Mouse (Mus musculus) embryonic facial prominence, embryonic 13.5 days (tissue): ENCODE data around the gene Uba3. TPM values are rescaled to one million over a fixed set of nuclear protein-coding genes. Genes with fewer than 3 reads are reported as not detected.

Experiments
- ATAC-seq: fragments of 200-750 bp; cut with Nextera tagmentation; 2 replicates; pipeline ENCODE4 v1.8.0; 2017; ENCODE audit warnings: low read depth; ENCODE audit not compliant: insufficient number of reproducible peaks, insufficient read depth, low FRiP score, low TSS enrichment
- H3K27ac ChIP-seq: fragments of 300-500 bp; sonication (generic); 2 replicates; pipeline ENCODE4 v1.5.1; 2015; ENCODE audit warnings: moderate library complexity, mild to moderate bottlenecking, inconsistent platforms
- H3K27me3 ChIP-seq: fragments of 300-500 bp; sonication (generic); 2 replicates; pipeline ENCODE4 v1.6.1; 2015; ENCODE audit warnings: mild to moderate bottlenecking, inconsistent platforms
- H3K36me3 ChIP-seq: fragments of 300-500 bp; sonication (generic); 2 replicates; pipeline ENCODE4 v1.6.1; 2015; ENCODE audit warnings: mild to moderate bottlenecking, inconsistent platforms
- H3K4me1 ChIP-seq: fragments of 300-500 bp; sonication (generic); 2 replicates; pipeline ENCODE4 v1.6.1; 2015; ENCODE audit warnings: inconsistent platforms
- H3K4me2 ChIP-seq: fragments of 300-500 bp; sonication (generic); 2 replicates; pipeline ENCODE4 v1.6.1; 2015; ENCODE audit warnings: moderate library complexity, mild to moderate bottlenecking, inconsistent platforms
- H3K4me3 ChIP-seq: fragments of 300-500 bp; sonication (generic); 2 replicates; pipeline ENCODE4 v1.5.1; 2015; ENCODE audit warnings: mild to moderate bottlenecking, inconsistent platforms
- H3K9ac ChIP-seq: fragments of 300-500 bp; sonication (generic); 2 replicates; pipeline ENCODE4 v1.6.1; 2015; ENCODE audit warnings: mild to moderate bottlenecking, inconsistent platforms
- H3K9me3 ChIP-seq: fragments of 300-500 bp; sonication (generic); 2 replicates; pipeline ENCODE4 v1.6.1; 2016; ENCODE audit warnings: inconsistent platforms
- WGBS: fragments of 180-500 bp; shearing (Covaris S2); methylation state at CpG from one replicate; pipeline ENCODE4 v1.1.7; 2015; ENCODE audit warnings: mixed read lengths; 5-methylcytosine and 5-hydroxymethylcytosine counted together
- polyA plus RNA-seq: library from polyadenylated mRNA; unstranded; fragments of >200 nt; fragmentation: Nextera tagmentation; extraction: Ambion mirVana; gene quantifications from 2 replicates; pipeline ENCODE4 v1.2.1, GENCODE M21; 2015

The Uba3 gene
- polyA plus RNA-seq, 1 experiment from 2014 or later: 88.3 TPM

- no peak overlapping the region for H3K9ac ChIP-seq
- peaks cover 26% of the 10 kb centered on the region for H3K4me1 ChIP-seq
- H3K9me3 ChIP-seq: no peaks in the 10 kb centered on the region
- no peak for ATAC-seq
- no peak overlapping the region for H3K4me2 ChIP-seq
- no peak overlapping the region for H3K4me3 ChIP-seq
- no peaks in the 10 kb centered on the region for H3K27me3 ChIP-seq
- H3K36me3 ChIP-seq: peaks cover 19% of the 10 kb centered on the region
- WGBS: 33% methylated on average over 1 of the region's 1 CpGs
- no peak overlapping the region for H3K27ac ChIP-seq
These were observed 20.6 kb upstream of the Uba3 start for GRCm38 (mm10) chr6:97226083-97226491.

- H3K9ac ChIP-seq: no peak overlapping the region
- no peaks in the 10 kb centered on the region for H3K27me3 ChIP-seq
- H3K9me3 ChIP-seq: no peaks in the 10 kb centered on the region
- H3K36me3 ChIP-seq: peaks cover 8% of the 10 kb centered on the region
- no peak for ATAC-seq
- H3K27ac ChIP-seq: no peak overlapping the region
- H3K4me1 ChIP-seq: peaks cover 28% of the 10 kb centered on the region
- 90% methylated on average over 8 of the region's 8 CpGs for WGBS
- no peak overlapping the region for H3K4me2 ChIP-seq
- no peak overlapping the region for H3K4me3 ChIP-seq
These were observed 19.1 kb upstream of the Uba3 start for GRCm38 (mm10) chr6:97224505-97224904.

GRCm38 (mm10) chr6:97223566-97223965 is 18.1 kb upstream of the Uba3 start:
- Histone ChIP-seq H3K4me3 (no peak overlapping the region), H3K36me3 (peaks cover 5% of the 10 kb centered on the region; the same call in 1 of the 2 replicates), H3K9me3 (no peaks in the 10 kb centered on the region), H3K27me3 (no peaks in the 10 kb centered on the region), H3K4me1 (peaks cover 28% of the 10 kb centered on the region), H3K9ac (no peak overlapping the region), H3K27ac (peak overlapping the region; percentile 71), H3K4me2 (no peak overlapping the region)
- WGBS: 71% methylated on average over 4 of the region's 4 CpGs
- ATAC-seq: no peak

- H3K36me3 ChIP-seq: peaks cover 5% of the 10 kb centered on the region; the same call in 1 of the 2 replicates
- no peak overlapping the region for H3K4me3 ChIP-seq
- H3K9me3 ChIP-seq: no peaks in the 10 kb centered on the region
- H3K4me1 ChIP-seq: peaks cover 28% of the 10 kb centered on the region
- H3K27me3 ChIP-seq: no peaks in the 10 kb centered on the region
- H3K9ac ChIP-seq: no peak overlapping the region
- peak overlapping the region; percentile 30 for H3K4me2 ChIP-seq
- 34% methylated on average over 5 of the region's 5 CpGs for WGBS
- ATAC-seq: no peak
- peak overlapping the region; percentile 71 for H3K27ac ChIP-seq
These were observed 17.6 kb upstream of the Uba3 start for GRCm38 (mm10) chr6:97222931-97223467.

GRCm38 (mm10) chr6:97222321-97222720 is 16.9 kb upstream of the Uba3 start:
- Histone ChIP-seq H3K4me2 (peak overlapping the region; percentile 30), H3K27ac (peak overlapping the region; percentile 78), H3K9me3 (no peaks in the 10 kb centered on the region), H3K9ac (no peak overlapping the region), H3K4me1 (peaks cover 28% of the 10 kb centered on the region), H3K27me3 (no peaks in the 10 kb centered on the region), H3K36me3 (peaks cover 4% of the 10 kb centered on the region; the same call in 1 of the 2 replicates), H3K4me3 (no peak overlapping the region)
- 38% methylated on average over 6 of the region's 6 CpGs for WGBS
- no peak for ATAC-seq

GRCm38 (mm10) chr6:97221205-97222025 is 16.0 kb upstream of the Uba3 start:
- Histone ChIP-seq H3K4me1 (peaks cover 31% of the 10 kb centered on the region), H3K4me2 (no peak overlapping the region), H3K27ac (peak overlapping the region; percentile 78), H3K9ac (peak overlapping the region; percentile 6; the same call in 1 of the 2 replicates), H3K27me3 (no peaks in the 10 kb centered on the region), H3K9me3 (no peaks in the 10 kb centered on the region), H3K4me3 (no peak overlapping the region), H3K36me3 (no peaks in the 10 kb centered on the region)
- ATAC-seq: no peak
- WGBS: 57% methylated on average over 15 of the region's 15 CpGs

GRCm38 (mm10) chr6:97220672-97221071 is 15.2 kb upstream of the Uba3 start:
- WGBS: 79% methylated on average over 2 of the region's 5 CpGs
- Histone ChIP-seq H3K27ac (no peak overlapping the region), H3K9me3 (no peaks in the 10 kb centered on the region), H3K4me2 (no peak overlapping the region), H3K27me3 (no peaks in the 10 kb centered on the region), H3K36me3 (no peaks in the 10 kb centered on the region), H3K9ac (no peak overlapping the region), H3K4me1 (peaks cover 31% of the 10 kb centered on the region), H3K4me3 (no peak overlapping the region)
- ATAC-seq: no peak

GRCm38 (mm10) chr6:97216154-97216821 is 10.8 kb upstream of the Uba3 start:
- ATAC-seq: no peak
- peaks cover 10% of the 10 kb centered on the region; the same call in 1 of the 2 replicates for H3K36me3 ChIP-seq
- no peaks in the 10 kb centered on the region for H3K9me3 ChIP-seq
- no peaks in the 10 kb centered on the region for H3K27me3 ChIP-seq
- 61% methylated on average over 4 of the region's 4 CpGs for WGBS
- H3K9ac ChIP-seq: no peak overlapping the region
- 0 out of 2 replicates have a peak overlapping the region, but pooled peaks have one; percentile 39 for H3K27ac ChIP-seq
- no peak overlapping the region for H3K4me2 ChIP-seq
- peaks cover 24% of the 10 kb centered on the region for H3K4me1 ChIP-seq
- H3K4me3 ChIP-seq: no peak overlapping the region

- H3K9ac ChIP-seq: peak overlapping the region; percentile 79
- peak overlapping the region; percentile 80 for H3K4me2 ChIP-seq
- H3K27me3 ChIP-seq: no peaks in the 10 kb centered on the region
- H3K36me3 ChIP-seq: peaks cover 10% of the 10 kb centered on the region; the same call in 1 of the 2 replicates
- no peaks in the 10 kb centered on the region for H3K9me3 ChIP-seq
- WGBS: 73% methylated on average over 12 of the region's 12 CpGs
- H3K27ac ChIP-seq: no peak overlapping the region
- H3K4me1 ChIP-seq: peaks cover 22% of the 10 kb centered on the region
- H3K4me3 ChIP-seq: peak overlapping the region; percentile 69
- no peak for ATAC-seq
These were observed 6.5 kb upstream of the Uba3 start for GRCm38 (mm10) chr6:97211981-97212380.

GRCm38 (mm10) chr6:97210962-97211601 is 5.6 kb upstream of the Uba3 start:
- ATAC-seq: no peak
- H3K9me3 ChIP-seq: no peaks in the 10 kb centered on the region
- peak overlapping the region; percentile 69 for H3K4me3 ChIP-seq
- H3K27me3 ChIP-seq: no peaks in the 10 kb centered on the region
- peak overlapping the region; percentile 80 for H3K4me2 ChIP-seq
- 1% methylated on average over 22 of the region's 22 CpGs for WGBS
- H3K36me3 ChIP-seq: peaks cover 10% of the 10 kb centered on the region; the same call in 1 of the 2 replicates
- 0 out of 2 replicates have a peak overlapping the region, but pooled peaks have one; percentile 3 for H3K27ac ChIP-seq
- peaks cover 22% of the 10 kb centered on the region for H3K4me1 ChIP-seq
- peak overlapping the region; percentile 79 for H3K9ac ChIP-seq
